Mouse (Mus musculus): ENCODE results near the gene Dennd1b. TPM values are rescaled to one million over a fixed set of nuclear protein-coding genes. Genes with fewer than 3 reads are reported as not detected.

Gene Dennd1b
- total RNA-seq, 1 experiment: 17.6 TPM

DNA sequence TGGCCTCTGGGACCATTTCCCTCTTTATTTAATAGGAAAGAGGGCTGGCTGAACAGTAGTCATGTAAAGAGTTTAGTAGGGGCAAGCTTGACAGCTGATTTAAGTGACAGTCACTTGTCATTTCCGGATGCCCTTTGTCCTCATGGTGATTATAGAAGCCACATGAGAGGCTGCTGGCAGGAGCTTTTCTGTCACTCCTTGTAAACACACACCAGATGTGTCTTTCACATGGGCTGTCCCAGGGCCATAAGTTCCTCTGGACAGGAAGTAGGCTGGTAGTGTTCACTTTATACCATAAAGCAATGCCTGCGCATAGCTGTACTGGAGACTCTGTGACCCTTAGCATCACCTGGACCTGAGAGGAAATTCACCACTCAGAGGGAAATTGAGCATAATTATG lies 230.8 kb downstream of the Dennd1b start:
- in situ Hi-C loops (cut with MboI; ENCODE audit: low sequenced_read_pairs in 2 of 2, unreplicated experiment in 2 of 2): no loop called here
- Histone ChIP-seq H3K36me3 (ENCODE audit: control insufficient read depth, insufficient read depth, low read length, poor library complexity, severe bottlenecking) (no peaks in the 10 kb centered on the region), H3K9me3 (ENCODE audit: control insufficient read depth, insufficient read depth, low read depth, low read length) (no peaks in the 10 kb centered on the region), H3K4me3 (ENCODE audit: insufficient read depth in 1 of 2, low read depth in 1 of 2, low read length in 2 of 2, poor library complexity in 1 of 2, severe bottlenecking in 1 of 2) (no peak overlapping the region), H3K9ac (ENCODE audit: insufficient read depth, low read depth, low read length, poor library complexity, severe bottlenecking) (no peak overlapping the region), H3K4me1 (ENCODE audit: control insufficient read depth in 2 of 2, insufficient read depth in 2 of 2, low read length in 2 of 2, poor library complexity in 1 of 2) (peaks cover 2 to 5% of the 10 kb centered on the region in 2 experiments; a peak in 2 of 4 replicates), H3K27ac (ENCODE audit: insufficient read depth, low read depth, low read length, poor library complexity, severe bottlenecking) (no peak overlapping the region)
- TF ChIP-seq ZNF384 (IDR thresholded peaks at IDR 0.05; ENCODE audit: low read depth, low read length) (no peak), ZC3H11A (IDR thresholded peaks at IDR 0.05; ENCODE audit: borderline replicate concordance, low read depth, low read length) (no peak), MAFK (IDR thresholded peaks at IDR 0.05; ENCODE audit: insufficient read depth, low read depth, low read length) (no peak), CHD2 (IDR thresholded peaks at IDR 0.05; ENCODE audit: low read depth, low read length) (no peak), HCFC1 (IDR thresholded peaks at IDR 0.05; ENCODE audit: borderline replicate concordance, insufficient read depth, low read length) (no peak)
- DNase-seq (ENCODE audit: low read depth, low spot score): no peak

DNA sequence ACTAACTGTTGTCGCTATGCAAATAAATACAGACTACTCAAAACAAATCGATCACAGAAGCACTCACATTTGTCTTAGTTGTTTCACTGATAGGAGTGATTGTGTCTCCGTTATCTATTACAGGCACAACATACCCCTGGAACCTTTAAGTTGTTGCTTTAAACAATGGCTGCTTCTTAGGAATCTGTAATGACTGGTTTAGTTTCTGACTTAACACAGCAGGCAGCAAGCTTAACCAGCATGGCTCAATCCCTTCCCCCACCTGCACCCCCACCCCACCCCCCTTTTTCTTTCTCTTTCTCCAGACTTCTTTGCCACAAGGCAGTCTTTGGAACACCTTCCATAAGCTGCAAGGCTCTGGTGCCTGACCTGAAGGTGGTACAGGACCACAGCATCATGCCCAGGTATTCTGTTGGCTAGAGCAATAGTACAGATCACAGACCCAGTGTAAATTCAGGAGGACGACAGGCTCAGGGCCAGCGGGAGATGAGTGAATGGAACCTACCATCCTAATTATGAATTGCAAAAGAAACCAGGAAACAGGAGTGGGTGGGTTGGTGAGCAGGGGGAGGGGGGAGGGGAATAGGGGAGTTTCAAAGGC lies 231.3 kb downstream of the Dennd1b start:
- H3K9me3 ChIP-seq (ENCODE audit: control insufficient read depth, insufficient read depth, low read depth, low read length): no peaks in the 10 kb centered on the region
- DNase-seq (ENCODE audit: low read depth, low spot score): no peak
- H3K4me3 ChIP-seq (ENCODE audit: insufficient read depth in 1 of 2, low read depth in 1 of 2, low read length in 2 of 2, poor library complexity in 1 of 2, severe bottlenecking in 1 of 2): no peak overlapping the region
- TF ChIP-seq CHD2 (IDR thresholded peaks at IDR 0.05; ENCODE audit: low read depth, low read length) (no peak), ZNF384 (IDR thresholded peaks at IDR 0.05; ENCODE audit: low read depth, low read length) (no peak), MAFK (IDR thresholded peaks at IDR 0.05; ENCODE audit: insufficient read depth, low read depth, low read length) (no peak), ZC3H11A (IDR thresholded peaks at IDR 0.05; ENCODE audit: borderline replicate concordance, low read depth, low read length) (no peak), HCFC1 (IDR thresholded peaks at IDR 0.05; ENCODE audit: borderline replicate concordance, insufficient read depth, low read length) (no peak)
- H3K4me1 ChIP-seq (ENCODE audit: control insufficient read depth in 2 of 2, insufficient read depth in 2 of 2, low read length in 2 of 2, poor library complexity in 1 of 2): peaks cover 2 to 5% of the 10 kb centered on the region in 2 experiments; a peak in 2 of 4 replicates
- H3K27ac ChIP-seq (ENCODE audit: insufficient read depth, low read depth, low read length, poor library complexity, severe bottlenecking): peak overlapping the region; percentile 24; the same call in 1 of the 2 replicates
- in situ Hi-C loops (cut with MboI; ENCODE audit: low sequenced_read_pairs in 2 of 2, unreplicated experiment in 2 of 2): no loop called here
- no peaks in the 10 kb centered on the region for H3K36me3 ChIP-seq (ENCODE audit: control insufficient read depth, insufficient read depth, low read length, poor library complexity, severe bottlenecking)
- H3K9ac ChIP-seq (ENCODE audit: insufficient read depth, low read depth, low read length, poor library complexity, severe bottlenecking): no peak overlapping the region

DNA sequence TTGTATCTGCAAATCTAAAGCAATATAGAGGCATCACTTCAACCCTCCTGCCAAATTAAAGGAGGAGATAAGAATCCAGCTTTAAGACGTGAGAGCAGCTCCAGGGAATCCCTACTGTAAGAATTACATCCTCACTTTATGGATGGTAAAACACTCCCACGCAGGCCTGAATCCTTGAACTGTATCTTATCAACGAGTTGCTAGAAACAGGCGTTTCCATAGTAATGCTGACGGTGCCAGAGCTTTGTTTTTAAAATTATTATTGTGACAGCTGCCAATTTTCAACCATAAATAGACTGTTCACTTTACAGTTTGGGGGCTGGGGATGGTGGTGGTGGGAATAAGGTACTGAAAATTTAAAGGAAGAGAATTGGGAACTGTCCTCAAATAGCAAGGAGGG lies 239.8 kb downstream of the Dennd1b start:
- Histone ChIP-seq H3K4me3 (ENCODE audit: insufficient read depth in 1 of 2, low read depth in 1 of 2, low read length in 2 of 2, poor library complexity in 1 of 2, severe bottlenecking in 1 of 2) (no peak overlapping the region), H3K9me3 (ENCODE audit: control insufficient read depth, insufficient read depth, low read depth, low read length) (no peaks in the 10 kb centered on the region)

DNA sequence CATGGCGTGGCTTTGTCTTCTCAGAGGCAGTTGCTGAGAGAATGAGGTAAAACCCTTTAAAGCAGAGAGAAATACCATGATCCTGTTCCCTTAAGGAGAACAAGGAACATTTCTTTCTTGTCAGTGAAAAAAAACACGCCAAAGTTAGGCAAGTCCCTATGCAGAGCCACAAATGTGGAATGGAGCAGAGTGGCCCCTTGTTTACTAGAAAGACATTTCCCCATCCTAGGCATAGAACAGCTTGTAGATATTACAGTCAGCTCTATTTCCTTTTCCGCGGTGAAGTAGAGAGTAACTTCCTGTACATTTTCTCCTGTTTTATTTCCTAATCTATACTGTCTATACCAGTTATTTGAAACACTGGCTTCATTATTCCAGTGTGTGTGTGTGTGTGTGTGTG lies 243.0 kb downstream of the Dennd1b start:
- no peak overlapping the region for H3K27ac ChIP-seq (ENCODE audit: insufficient read depth, low read depth, low read length, poor library complexity, severe bottlenecking)
- in situ Hi-C loops (cut with MboI; ENCODE audit: low sequenced_read_pairs in 2 of 2, unreplicated experiment in 2 of 2): no loop called here

More for the DNA sequence above, 239.8 kb downstream of the Dennd1b start:
- in situ Hi-C loops (cut with MboI; ENCODE audit: low sequenced_read_pairs in 2 of 2, unreplicated experiment in 2 of 2): no loop called here
- Histone ChIP-seq H3K9ac (ENCODE audit: insufficient read depth, low read depth, low read length, poor library complexity, severe bottlenecking) (no peak overlapping the region), H3K27ac (ENCODE audit: insufficient read depth, low read depth, low read length, poor library complexity, severe bottlenecking) (no peak overlapping the region), H3K36me3 (ENCODE audit: control insufficient read depth, insufficient read depth, low read length, poor library complexity, severe bottlenecking) (no peaks in the 10 kb centered on the region), H3K4me1 (ENCODE audit: control insufficient read depth in 2 of 2, insufficient read depth in 2 of 2, low read length in 2 of 2, poor library complexity in 1 of 2) (no peaks in the 10 kb centered on the region)
- no peak for TF ChIP-seq ZNF384 (IDR thresholded peaks at IDR 0.05; ENCODE audit: low read depth, low read length)
- TF ChIP-seq HCFC1 (IDR thresholded peaks at IDR 0.05; ENCODE audit: borderline replicate concordance, insufficient read depth, low read length): no peak
- TF ChIP-seq CHD2 (IDR thresholded peaks at IDR 0.05; ENCODE audit: low read depth, low read length): no peak
- no peak for TF ChIP-seq ZC3H11A (IDR thresholded peaks at IDR 0.05; ENCODE audit: borderline replicate concordance, low read depth, low read length)
- TF ChIP-seq MAFK (IDR thresholded peaks at IDR 0.05; ENCODE audit: insufficient read depth, low read depth, low read length): no peak
- no peak for DNase-seq (ENCODE audit: low read depth, low spot score)

More for the DNA sequence above, 243.0 kb downstream of the Dennd1b start:
- no peak overlapping the region for H3K4me3 ChIP-seq (ENCODE audit: insufficient read depth in 1 of 2, low read depth in 1 of 2, low read length in 2 of 2, poor library complexity in 1 of 2, severe bottlenecking in 1 of 2)
- no peak overlapping the region for H3K9ac ChIP-seq (ENCODE audit: insufficient read depth, low read depth, low read length, poor library complexity, severe bottlenecking)
- H3K36me3 ChIP-seq (ENCODE audit: control insufficient read depth, insufficient read depth, low read length, poor library complexity, severe bottlenecking): no peaks in the 10 kb centered on the region
- H3K9me3 ChIP-seq (ENCODE audit: control insufficient read depth, insufficient read depth, low read depth, low read length): no peaks in the 10 kb centered on the region
- no peaks in the 10 kb centered on the region for H3K4me1 ChIP-seq (ENCODE audit: control insufficient read depth in 2 of 2, insufficient read depth in 2 of 2, low read length in 2 of 2, poor library complexity in 1 of 2)
- DNase-seq (ENCODE audit: low read depth, low spot score): no peak
- no peak for TF ChIP-seq HCFC1 (IDR thresholded peaks at IDR 0.05; ENCODE audit: borderline replicate concordance, insufficient read depth, low read length)
- TF ChIP-seq MAFK (IDR thresholded peaks at IDR 0.05; ENCODE audit: insufficient read depth, low read depth, low read length): no peak
- TF ChIP-seq ZC3H11A (IDR thresholded peaks at IDR 0.05; ENCODE audit: borderline replicate concordance, low read depth, low read length): no peak
- no peak for TF ChIP-seq CHD2 (IDR thresholded peaks at IDR 0.05; ENCODE audit: low read depth, low read length)
- no peak for TF ChIP-seq ZNF384 (IDR thresholded peaks at IDR 0.05; ENCODE audit: low read depth, low read length)

Data from ES-E14 (cell line).